Mouse (Mus musculus) ovary, postnatal 10 days (tissue): Measurements from ENCODE around the gene Rimbp2.

Experiments
- DNase-seq: peaks from one replicate; pipeline ENCODE4 v3.0.0; 2022; ENCODE audit warnings: low spot score

Rimbp2 gene

GRCm38 (mm10) chr5:128845033-128845432 lies 108.3 kb downstream of the Rimbp2 start:
- DNase-seq, result no peak

GRCm38 (mm10) chr5:128843982-128844381 lies 109.3 kb downstream of the Rimbp2 start:
- no peak for DNase-seq

- DNase-seq, result no peak
Measured at GRCm38 (mm10) chr5:128841541-128841940, 111.7 kb downstream of the Rimbp2 start.

GRCm38 (mm10) chr5:128837045-128837444 lies 116.2 kb downstream of the Rimbp2 start:
- DNase-seq, result no peak

GRCm38 (mm10) chr5:128834126-128834525 lies 119.2 kb downstream of the Rimbp2 start:
- DNase-seq, result no peak

GRCm38 (mm10) chr5:128822843-128823242 lies 130.4 kb downstream of the Rimbp2 start:
- DNase-seq, result no peak

- no peak for DNase-seq
Measured at GRCm38 (mm10) chr5:128819638-128820285, 133.5 kb downstream of the Rimbp2 start.

- no peak for DNase-seq
Measured at GRCm38 (mm10) chr5:128815629-128816028, 137.7 kb downstream of the Rimbp2 start.

GRCm38 (mm10) chr5:128815078-128815477 lies 138.2 kb downstream of the Rimbp2 start:
- no peak for DNase-seq

- no peak for DNase-seq
Measured at GRCm38 (mm10) chr5:128813121-128813520, 140.2 kb downstream of the Rimbp2 start.

- no peak for DNase-seq
Measured at GRCm38 (mm10) chr5:128811431-128811830, 141.9 kb downstream of the Rimbp2 start.

- no peak for DNase-seq
Measured at GRCm38 (mm10) chr5:128810006-128810405, 143.3 kb downstream of the Rimbp2 start.

- DNase-seq, result no peak
Measured at GRCm38 (mm10) chr5:128809406-128809805, 143.9 kb downstream of the Rimbp2 start.

- no peak for DNase-seq
Measured at GRCm38 (mm10) chr5:128808547-128809182, 144.6 kb downstream of the Rimbp2 start.

GRCm38 (mm10) chr5:128807408-128807807 lies 145.9 kb downstream of the Rimbp2 start:
- DNase-seq, result no peak

- no peak for DNase-seq
Measured at GRCm38 (mm10) chr5:128806296-128806998, 146.8 kb downstream of the Rimbp2 start.

- no peak for DNase-seq
Measured at GRCm38 (mm10) chr5:128805092-128805491, 148.2 kb downstream of the Rimbp2 start.

- no peak for DNase-seq
Measured at GRCm38 (mm10) chr5:128800592-128800991, 152.7 kb downstream of the Rimbp2 start.

- no peak for DNase-seq
Measured at GRCm38 (mm10) chr5:128781621-128782020, 171.7 kb downstream of the Rimbp2 start.

GRCm38 (mm10) chr5:128776386-128776785 lies 176.9 kb downstream of the Rimbp2 start:
- no peak for DNase-seq

- DNase-seq, result no peak
Measured at GRCm38 (mm10) chr5:128769026-128769631, 184.2 kb downstream of the Rimbp2 start.

- DNase-seq, result no peak
Measured at GRCm38 (mm10) chr5:128761118-128761517, 192.2 kb downstream of the Rimbp2 start.

GRCm38 (mm10) chr5:128746261-128746660 lies 207.0 kb downstream of the Rimbp2 start:
- no peak for DNase-seq
